Mouse (Mus musculus) myocyte (in vitro differentiated cells): ENCODE results near the gene 1700013G24Rik.

Experiments
- CEBPB ChIP-seq: IDR thresholded peaks from 2 replicates; pipeline ENCODE4 v1.6.1; 2011; ENCODE audit warnings: mild to moderate bottlenecking, moderate library complexity; ENCODE audit not compliant: poor library complexity, insufficient read depth, severe bottlenecking
- E2F4 ChIP-seq: IDR thresholded peaks from one replicate; pipeline ENCODE4 v1.6.1; 2011; ENCODE audit warnings: mild to moderate bottlenecking, control low read depth, moderate library complexity; ENCODE audit not compliant: insufficient read depth
- MAX ChIP-seq: IDR thresholded peaks from one replicate; pipeline ENCODE4 v1.6.1; 2011; ENCODE audit warnings: low read depth, mild to moderate bottlenecking, control low read depth
- MYOD1 ChIP-seq, 3 experiments: IDR thresholded peaks; one replicate each; pipeline ENCODE4 v1.6.1; 2011; ENCODE audit warnings: control low read depth in 2 of 3, low read depth in 2 of 3, mild to moderate bottlenecking in 2 of 3, moderate library complexity in 1 of 3; ENCODE audit not compliant: insufficient read length in 2 of 3, control insufficient read depth in 1 of 3
- MYOG ChIP-seq, 3 experiments: IDR thresholded peaks; one replicate each; pipeline ENCODE4 v1.6.1; 2011; ENCODE audit warnings: control low read depth in 2 of 3, low read depth in 2 of 3, mild to moderate bottlenecking in 2 of 3; ENCODE audit not compliant: insufficient read length in 2 of 3, control insufficient read depth in 1 of 3, insufficient read depth in 1 of 3
- POLR2A ChIP-seq: IDR thresholded peaks from one replicate; pipeline ENCODE4 v1.6.1; 2011; ENCODE audit warnings: low read depth, mild to moderate bottlenecking, control low read depth, moderate library complexity; ENCODE audit not compliant: insufficient read length
- POLR2AphosphoS2 ChIP-seq: IDR thresholded peaks from one replicate; pipeline ENCODE4 v1.6.1; 2011; ENCODE audit warnings: low read depth, control low read depth; ENCODE audit not compliant: insufficient read length
- REST ChIP-seq: IDR thresholded peaks from one replicate; pipeline ENCODE4 v1.6.1; 2011; ENCODE audit warnings: mild to moderate bottlenecking, control low read depth, moderate library complexity; ENCODE audit not compliant: insufficient read depth, insufficient read length
- SRF ChIP-seq: IDR thresholded peaks from one replicate; pipeline ENCODE4 v1.6.1; 2011; ENCODE audit warnings: low read depth; ENCODE audit not compliant: control insufficient read depth, insufficient read length
- TCF12 ChIP-seq: IDR thresholded peaks from one replicate; pipeline ENCODE4 v1.6.1; 2011; ENCODE audit warnings: mild to moderate bottlenecking, control low read depth; ENCODE audit not compliant: poor library complexity, insufficient read depth, severe bottlenecking
- USF1 ChIP-seq: IDR thresholded peaks from one replicate; pipeline ENCODE4 v1.6.1; 2011; ENCODE audit warnings: low read depth, mild to moderate bottlenecking, control low read depth, moderate library complexity

- TF ChIP-seq POLR2A: no peak
- no peak for TF ChIP-seq CEBPB
- no peak for TF ChIP-seq POLR2AphosphoS2
- no peak for TF ChIP-seq SRF
- no peak for TF ChIP-seq E2F4
- TF ChIP-seq MAX: no peak
- TF ChIP-seq MYOD1 (IDR thresholded peaks at IDR 0.05; ENCODE audit: control insufficient read depth in 1 of 3, insufficient read length in 2 of 3, low read depth in 2 of 3): no peak
- no peak for TF ChIP-seq USF1
- no peak for TF ChIP-seq MYOG (IDR thresholded peaks at IDR 0.05; ENCODE audit: control insufficient read depth in 1 of 3, insufficient read depth in 1 of 3, insufficient read length in 2 of 3, low read depth in 2 of 3)
- TF ChIP-seq TCF12: no peak
- TF ChIP-seq REST: no peak
These were observed 50.5 kb downstream of the 1700013G24Rik start for GRCm38 (mm10) chr4:137503509-137503971.
